ENCODE assay signal across 11 mouse cellular contexts in the genomic region with DNA sequence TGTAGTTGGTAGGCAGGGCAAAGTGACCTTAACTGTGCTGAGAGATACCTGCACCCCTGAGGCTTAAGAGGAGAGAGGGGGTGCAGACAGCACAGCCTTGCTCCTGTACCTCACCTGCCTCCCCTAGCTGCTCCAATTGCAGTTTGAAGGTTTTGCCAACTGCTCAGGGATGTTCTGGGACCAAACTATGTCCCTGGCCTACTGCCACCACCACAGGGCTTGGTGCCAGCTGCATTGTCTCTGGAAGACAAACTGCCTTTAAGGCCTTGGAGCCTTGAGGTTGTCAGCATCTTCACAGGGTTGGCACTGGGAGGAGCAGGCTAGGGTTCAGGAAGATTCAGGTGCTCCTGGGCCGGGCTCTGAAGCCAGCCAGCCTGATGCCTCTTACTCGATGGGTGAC.
DNase-seq lines count a peak whose midpoint lies in the region; ATAC-seq and TF ChIP-seq lines count a peak whose summit lies in the region.
"Had no signal": no experiment of that assay in that cellular context is flagged by ENCODE, and none has a peak within 500 bp of the region (broad histone marks: within the 10 kb centered on the region; RNA-seq: fewer than 3 reads in every experiment).

No protein-coding gene starts in this region.

- H3K27me3 ChIP-seq in hindbrain, embryonic 14.5 days (ENCODE audit: control insufficient read depth, insufficient read depth, low read length), result no peaks in the 10 kb centered on the region
- no peaks in the 10 kb centered on the region for H3K27me3 ChIP-seq in hindbrain, embryonic 10.5 days (ENCODE audit: insufficient read depth, poor library complexity, severe bottlenecking)
- no peaks in the 10 kb centered on the region for H3K27me3 ChIP-seq in midbrain, embryonic 14.5 days (ENCODE audit: control insufficient read depth, insufficient read depth, low read length)
- H3K27me3 ChIP-seq in midbrain, embryonic 11.5 days (ENCODE audit: control insufficient read depth, insufficient read depth, low read length), result no peaks in the 10 kb centered on the region
- no peaks in the 10 kb centered on the region for H3K27me3 ChIP-seq in liver, embryonic 12.5 days (replicated peaks)
- no peaks in the 10 kb centered on the region for H3K27me3 ChIP-seq in liver, postnatal 0 days (ENCODE audit: insufficient read depth, low read length)
- H3K27me3 ChIP-seq: forebrain, embryonic 12.5 days; liver, embryonic 15.5 days; stomach, embryonic 15.5 days had no signal

- ATAC-seq in hindbrain, embryonic 14.5 days (ENCODE audit: low FRiP score), result no peak
- ATAC-seq in midbrain, embryonic 14.5 days (ENCODE audit: low FRiP score, low TSS enrichment), result no peak
- ATAC-seq in midbrain, embryonic 11.5 days (ENCODE audit: low FRiP score), result no peak
- ATAC-seq in liver, embryonic 12.5 days, result no peak
- no peak for ATAC-seq in liver, postnatal 0 days

- no peaks in the 10 kb centered on the region for H3K9me3 ChIP-seq in hindbrain, embryonic 14.5 days (ENCODE audit: control insufficient read depth, low read length)
- no peaks in the 10 kb centered on the region for H3K9me3 ChIP-seq in hindbrain, embryonic 10.5 days
- H3K9me3 ChIP-seq in midbrain, embryonic 14.5 days (ENCODE audit: control insufficient read depth, low read length), result no peaks in the 10 kb centered on the region
- no peaks in the 10 kb centered on the region for H3K9me3 ChIP-seq in midbrain, embryonic 11.5 days (ENCODE audit: control insufficient read depth, low read length)
- no peaks in the 10 kb centered on the region for H3K9me3 ChIP-seq in liver, embryonic 12.5 days (replicated peaks)
- no peaks in the 10 kb centered on the region for H3K9me3 ChIP-seq in liver, postnatal 0 days (ENCODE audit: low read length)
- H3K9me3 ChIP-seq: forebrain, embryonic 12.5 days; liver, embryonic 15.5 days; stomach, embryonic 15.5 days had no signal

- H3K4me2 ChIP-seq in hindbrain, embryonic 14.5 days (replicated peaks), result no peak overlapping the region
- H3K4me2 ChIP-seq in midbrain, embryonic 14.5 days (ENCODE audit: low read length), result no peak overlapping the region
- no peak overlapping the region for H3K4me2 ChIP-seq in midbrain, embryonic 11.5 days
- no peak overlapping the region for H3K4me2 ChIP-seq in liver, embryonic 12.5 days
- H3K4me2 ChIP-seq in liver, postnatal 0 days (ENCODE audit: low read depth, low read length), result no peak overlapping the region
- H3K4me2 ChIP-seq: forebrain, embryonic 12.5 days; liver, embryonic 15.5 days; stomach, embryonic 15.5 days had no signal

- no peak overlapping the region for H3K4me3 ChIP-seq in hindbrain, embryonic 14.5 days (replicated peaks; ENCODE audit: low read length)
- H3K4me3 ChIP-seq in hindbrain, embryonic 10.5 days, result no peak overlapping the region
- no peak overlapping the region for H3K4me3 ChIP-seq in midbrain, embryonic 14.5 days (replicated peaks; ENCODE audit: low read depth, low read length)
- no peak overlapping the region for H3K4me3 ChIP-seq in midbrain, embryonic 11.5 days (ENCODE audit: low read depth, low read length)
- H3K4me3 ChIP-seq in liver, embryonic 12.5 days, result no peak overlapping the region
- H3K4me3 ChIP-seq in liver, postnatal 0 days (ENCODE audit: low read depth, low read length), result no peak overlapping the region
- H3K4me3 ChIP-seq: forebrain, embryonic 12.5 days; liver, embryonic 15.5 days; stomach, embryonic 15.5 days had no signal

- TF ChIP-seq EP300 in liver, postnatal 0 days (IDR thresholded peaks at IDR 0.05; ENCODE audit: low read depth), result no peak

- no peaks in the 10 kb centered on the region for H3K4me1 ChIP-seq in hindbrain, embryonic 14.5 days (replicated peaks; ENCODE audit: control insufficient read depth, insufficient read depth, low read length)
- peaks cover 13% of the 10 kb centered on the region for H3K4me1 ChIP-seq in hindbrain, embryonic 10.5 days (replicated peaks)
- H3K4me1 ChIP-seq in midbrain, embryonic 14.5 days (ENCODE audit: control insufficient read depth, insufficient read depth, low read length), result no peaks in the 10 kb centered on the region
- no peaks in the 10 kb centered on the region for H3K4me1 ChIP-seq in midbrain, embryonic 11.5 days (ENCODE audit: control insufficient read depth, insufficient read depth, low read length)
- no peaks in the 10 kb centered on the region for H3K4me1 ChIP-seq in liver, embryonic 12.5 days
- H3K4me1 ChIP-seq in liver, postnatal 0 days (ENCODE audit: insufficient read depth), result no peaks in the 10 kb centered on the region
- H3K4me1 ChIP-seq: forebrain, embryonic 12.5 days; liver, embryonic 15.5 days; stomach, embryonic 15.5 days had no signal

- peak; percentile 47 for DNase-seq in hindbrain, embryonic 14.5 days (ENCODE audit: low spot score)
- no peak for DNase-seq in hindbrain, embryonic 10.5 days (ENCODE audit: low spot score)
- DNase-seq in midbrain, embryonic 14.5 days, result peak; percentile 2
- DNase-seq in midbrain, embryonic 11.5 days (ENCODE audit: low spot score, missing footprints), result no peak
- peak; percentile 87 for DNase-seq in adrenal gland, postnatal 14 days
- peak; percentile 40 to 42 for DNase-seq in cerebellum, postnatal 36 days
- DNase-seq in liver, postnatal 0 days, result no peak

- no peak overlapping the region for H3K27ac ChIP-seq in hindbrain, embryonic 14.5 days
- H3K27ac ChIP-seq in hindbrain, embryonic 10.5 days, result no peak overlapping the region
- H3K27ac ChIP-seq in midbrain, embryonic 14.5 days (replicated peaks; ENCODE audit: low read depth, low read length), result no peak overlapping the region
- H3K27ac ChIP-seq in midbrain, embryonic 11.5 days (ENCODE audit: low read depth, low read length), result no peak overlapping the region
- no peak overlapping the region for H3K27ac ChIP-seq in liver, embryonic 12.5 days
- no peak overlapping the region for H3K27ac ChIP-seq in liver, postnatal 0 days (ENCODE audit: low read depth)
- H3K27ac ChIP-seq: forebrain, embryonic 12.5 days; liver, embryonic 15.5 days; stomach, embryonic 15.5 days had no signal

- 88% methylated on average over 2 of the region's 2 CpGs for WGBS in hindbrain, embryonic 14.5 days
- WGBS in hindbrain, embryonic 10.5 days, result 84% methylated on average over 2 of the region's 2 CpGs
- WGBS in midbrain, embryonic 14.5 days, result 80% methylated on average over 2 of the region's 2 CpGs
- WGBS in midbrain, embryonic 11.5 days, result 90% methylated on average over 2 of the region's 2 CpGs
- 57% methylated on average over 2 of the region's 2 CpGs for WGBS in liver, embryonic 12.5 days (ENCODE audit: insufficient replicate concordance)
- 69% methylated on average over 2 of the region's 2 CpGs for WGBS in liver, postnatal 0 days (ENCODE audit: insufficient replicate concordance)

- no peaks in the 10 kb centered on the region for H3K36me3 ChIP-seq in hindbrain, embryonic 14.5 days (replicated peaks; ENCODE audit: control insufficient read depth, insufficient read depth)
- H3K36me3 ChIP-seq in hindbrain, embryonic 10.5 days, result no peaks in the 10 kb centered on the region
- H3K36me3 ChIP-seq in midbrain, embryonic 14.5 days (ENCODE audit: control insufficient read depth, insufficient read depth, low read length), result no peaks in the 10 kb centered on the region
- H3K36me3 ChIP-seq in midbrain, embryonic 11.5 days (ENCODE audit: control insufficient read depth, insufficient read depth, low read length), result no peaks in the 10 kb centered on the region
- no peaks in the 10 kb centered on the region for H3K36me3 ChIP-seq in liver, embryonic 12.5 days
- H3K36me3 ChIP-seq in liver, postnatal 0 days (replicated peaks; ENCODE audit: insufficient read depth, low read length), result no peaks in the 10 kb centered on the region
- H3K36me3 ChIP-seq: forebrain, embryonic 12.5 days; liver, embryonic 15.5 days; stomach, embryonic 15.5 days had no signal

- no peak overlapping the region for H3K9ac ChIP-seq in hindbrain, embryonic 14.5 days
- no peak overlapping the region for H3K9ac ChIP-seq in midbrain, embryonic 14.5 days (replicated peaks; ENCODE audit: low read length)
- no peak overlapping the region for H3K9ac ChIP-seq in midbrain, embryonic 11.5 days (ENCODE audit: low read length)
- H3K9ac ChIP-seq in liver, embryonic 12.5 days, result no peak overlapping the region
- H3K9ac ChIP-seq in liver, postnatal 0 days (replicated peaks), result no peak overlapping the region
- H3K9ac ChIP-seq: forebrain, embryonic 12.5 days; liver, embryonic 15.5 days; stomach, embryonic 15.5 days had no signal

- no peak for TF ChIP-seq CTCF in liver, postnatal 0 days (IDR thresholded peaks at IDR 0.05; ENCODE audit: low read depth)

Comparison
In these comparisons a context has a peak if more than half of its experiments do, and no peak if none do; other contexts are left out.
1. DNase-seq: peak in hindbrain, embryonic 14.5 days (single experiment), midbrain, embryonic 14.5 days (single experiment), adrenal gland, postnatal 14 days (single experiment) and cerebellum, postnatal 36 days (2 of 2); none in hindbrain, embryonic 10.5 days (single experiment), midbrain, embryonic 11.5 days (single experiment) and liver, postnatal 0 days (single experiment).